Mouse (Mus musculus) heart, postnatal 10 days (tissue): Measurements from ENCODE around the gene Foxc1. TPM values are rescaled to one million over a fixed set of nuclear protein-coding genes. Genes with fewer than 3 reads are reported as not detected.

Source experiments
- DNase-seq, 2 experiments: peaks; one replicate each; pipeline ENCODE4 v3.0.0; 2021
- intact Hi-C: fragments of 180-260 bp; cut with DNase I; formaldehyde crosslinking; loops from one replicate; pipeline ENCODE4 v1.15.1; 2025
- total RNA-seq, 2 experiments: library from RNA; stranded (reverse); gene quantifications; 2 replicates each; pipeline ENCODE4 v1.2.3; 2021

The Foxc1 gene
- total RNA-seq, 2 experiments from 2014 or later = 7.0 to 7.8 TPM

GRCm38 (mm10) chr13:31804571-31804970 lies 1.9 kb upstream of the Foxc1 start:
- no peak for DNase-seq
- intact Hi-C loops = loop anchor here (5.0 kb wide), 5 partner anchors 153 to 998 kb away; partner anchors contain the start of genes D930007J09Rik and Wrnip1

GRCm38 (mm10) chr13:31805831-31806427 lies 504 bp upstream of the Foxc1 start:
- intact Hi-C loops = loop anchor here (5.0 kb wide), 3 partner anchors 211 to 796 kb away; no protein-coding TSS in a partner anchor
- DNase-seq = no peak

- peak; percentile 58 for DNase-seq
Observed at GRCm38 (mm10) chr13:31806890-31807735, 680 bp downstream of the Foxc1 start.

GRCm38 (mm10) chr13:31807736-31808115 lies 1.3 kb downstream of the Foxc1 start:
- intact Hi-C loops = loop anchor here (5.0 kb wide), 3 partner anchors 210 to 795 kb away; no protein-coding TSS in a partner anchor
- DNase-seq = no peak

More at GRCm38 (mm10) chr13:31806890-31807735, 680 bp downstream of the Foxc1 start:
- intact Hi-C loops = loop anchor here (5.0 kb wide), 3 partner anchors 210 to 795 kb away; no protein-coding TSS in a partner anchor

- intact Hi-C loops = loop anchor here (5.0 kb wide), 3 partner anchors 209 to 794 kb away; no protein-coding TSS in a partner anchor
- DNase-seq = peak; percentile 61 to 67
Observed at GRCm38 (mm10) chr13:31808116-31808803, 1.8 kb downstream of the Foxc1 start.

GRCm38 (mm10) chr13:31808804-31809420 lies 2.5 kb downstream of the Foxc1 start:
- intact Hi-C loops = loop anchor here (5.0 kb wide), 3 partner anchors 208 to 793 kb away; no protein-coding TSS in a partner anchor
- DNase-seq = no peak

GRCm38 (mm10) chr13:31809701-31810100 lies 3.3 kb downstream of the Foxc1 start:
- DNase-seq = no peak
- intact Hi-C loops = loop anchor here (5.0 kb wide), 4 partner anchors 198 to 793 kb away; no protein-coding TSS in a partner anchor

- intact Hi-C loops = loop anchor here (5.0 kb wide), 1 partner anchor 197 kb away; no protein-coding TSS in a partner anchor
- DNase-seq = no peak
Observed at GRCm38 (mm10) chr13:31810375-31810692, 3.9 kb downstream of the Foxc1 start.

- intact Hi-C loops = loop anchor here (5.0 kb wide), 1 partner anchor 196 kb away; no protein-coding TSS in a partner anchor
- peak; percentile 46 to 54 for DNase-seq
Observed at GRCm38 (mm10) chr13:31810693-31811541, 4.5 kb downstream of the Foxc1 start.

- intact Hi-C loops = loop anchor here (5.0 kb wide), 1 partner anchor 196 kb away; no protein-coding TSS in a partner anchor
- no peak for DNase-seq
Observed at GRCm38 (mm10) chr13:31811542-31812021, 5.1 kb downstream of the Foxc1 start.

GRCm38 (mm10) chr13:31812701-31813100 lies 6.3 kb downstream of the Foxc1 start:
- intact Hi-C loops = loop anchor here (5.0 kb wide), 1 partner anchor 195 kb away; no protein-coding TSS in a partner anchor
- no peak for DNase-seq

- intact Hi-C loops = no loop called here
- no peak for DNase-seq
Observed at GRCm38 (mm10) chr13:31815383-31816003, 9.1 kb downstream of the Foxc1 start.

- DNase-seq = peak in 1 of 2 experiments; percentile 0
- intact Hi-C loops = no loop called here
Observed at GRCm38 (mm10) chr13:31818337-31818736, 11.9 kb downstream of the Foxc1 start.

GRCm38 (mm10) chr13:31819664-31820405 lies 13.4 kb downstream of the Foxc1 start:
- DNase-seq = peak in 1 of 2 experiments; percentile 2
- intact Hi-C loops = loop anchor here (5.0 kb wide), 1 partner anchor 137 kb away; no protein-coding TSS in a partner anchor

- intact Hi-C loops = loop anchor here (5.0 kb wide), 1 partner anchor 137 kb away; no protein-coding TSS in a partner anchor
- DNase-seq = peak; percentile 71 to 73
Observed at GRCm38 (mm10) chr13:31820587-31821017, 14.2 kb downstream of the Foxc1 start.

- intact Hi-C loops = loop anchor here (5.0 kb wide), 1 partner anchor 136 kb away; no protein-coding TSS in a partner anchor
- peak in 1 of 2 experiments; percentile 47 for DNase-seq
Observed at GRCm38 (mm10) chr13:31821050-31821449, 14.6 kb downstream of the Foxc1 start.

GRCm38 (mm10) chr13:31823316-31823715 lies 16.9 kb downstream of the Foxc1 start:
- intact Hi-C loops = loop anchor here (5.0 kb wide), 1 partner anchor 134 kb away; no protein-coding TSS in a partner anchor

More at GRCm38 (mm10) chr13:31823316-31823715, 16.9 kb downstream of the Foxc1 start:
- DNase-seq = no peak
